Mouse (Mus musculus): ENCODE data around the gene Rbfox3.

GRCm38 (mm10) chr11:118503418-118504179 lies 407.8 kb downstream of the Rbfox3 start:
- no peak for TF ChIP-seq CTCF (IDR thresholded peaks at IDR 0.05; ENCODE audit: low read depth)
- TF ChIP-seq EP300 (optimal IDR thresholded peaks at IDR 0.05), result no peak

Data from stomach, postnatal 0 days (tissue).